9 mouse cellular contexts compared by ENCODE assay signal in genomic region chr10:80357336-80357735, GRCm38 (mm10). TPM values are rescaled to one million over a fixed set of nuclear protein-coding genes. Genes with fewer than 3 reads are reported as not detected.
A peak's percentile ranks its signal among the peaks of the same experiment; 100 is the strongest.
DNase-seq lines count a peak whose midpoint lies in the region; ATAC-seq and TF ChIP-seq lines count a peak whose summit lies in the region.
"Had no signal": no experiment of that assay in that cellular context is flagged by ENCODE, and none has a peak within 500 bp of the region (broad histone marks: within the 10 kb centered on the region; RNA-seq: fewer than 3 reads in every experiment).

No protein-coding gene starts in this region.

- peak overlapping the region; percentile 87; the same call in 1 of the 2 replicates for H3K27ac ChIP-seq in layer of hippocampus, adult 2 months
- no peak overlapping the region for H3K27ac ChIP-seq in embryonic facial prominence, embryonic 13.5 days
- no peak overlapping the region for H3K27ac ChIP-seq in hindbrain, embryonic 13.5 days
- H3K27ac ChIP-seq in liver, postnatal 0 days (ENCODE audit: low read depth), result no peak overlapping the region

- peaks cover 30% of the 10 kb centered on the region for H3K4me1 ChIP-seq in embryonic facial prominence, embryonic 13.5 days
- peaks cover 24% of the 10 kb centered on the region for H3K4me1 ChIP-seq in hindbrain, embryonic 13.5 days (replicated peaks)
- H3K4me1 ChIP-seq in liver, postnatal 0 days (ENCODE audit: insufficient read depth), result peaks cover 3% of the 10 kb centered on the region

- WGBS in embryonic facial prominence, embryonic 13.5 days, result 33% methylated on average over 7 of the region's 7 CpGs
- 34% methylated on average over 7 of the region's 7 CpGs for WGBS in hindbrain, embryonic 13.5 days
- WGBS in liver, postnatal 0 days (ENCODE audit: insufficient replicate concordance), result 24% methylated on average over 7 of the region's 7 CpGs

- no peak for TF ChIP-seq EP300 in liver, postnatal 0 days (IDR thresholded peaks at IDR 0.05; ENCODE audit: low read depth)

- H3K9ac ChIP-seq in embryonic facial prominence, embryonic 13.5 days, result no peak overlapping the region
- 0 out of 2 replicates have a peak overlapping the region, but pooled peaks have one; percentile 35 for H3K9ac ChIP-seq in hindbrain, embryonic 13.5 days
- H3K9ac ChIP-seq in liver, postnatal 0 days (replicated peaks), result no peak overlapping the region
- H3K9ac ChIP-seq: heart, embryonic 12.5 days had no signal

- TF ChIP-seq CTCF in layer of hippocampus, adult 2 months (conservative IDR thresholded peaks at IDR 0.05), result no peak
- TF ChIP-seq CTCF in liver, postnatal 0 days (IDR thresholded peaks at IDR 0.05; ENCODE audit: low read depth), result no peak

- peak overlapping the region; percentile 56 for H3K4me3 ChIP-seq in layer of hippocampus, adult 2 months
- peak overlapping the region; percentile 45 for H3K4me3 ChIP-seq in embryonic facial prominence, embryonic 13.5 days
- peak overlapping the region; percentile 31 for H3K4me3 ChIP-seq in hindbrain, embryonic 13.5 days
- H3K4me3 ChIP-seq in liver, postnatal 0 days (ENCODE audit: low read depth, low read length), result no peak overlapping the region

- H3K27me3 ChIP-seq in embryonic facial prominence, embryonic 13.5 days, result peaks cover 87% of the 10 kb centered on the region
- peaks cover 90% of the 10 kb centered on the region for H3K27me3 ChIP-seq in hindbrain, embryonic 13.5 days
- H3K27me3 ChIP-seq in liver, postnatal 0 days (ENCODE audit: insufficient read depth, low read length), result peaks cover 67% of the 10 kb centered on the region

- H3K9me3 ChIP-seq in embryonic facial prominence, embryonic 13.5 days, result no peaks in the 10 kb centered on the region
- no peaks in the 10 kb centered on the region for H3K9me3 ChIP-seq in hindbrain, embryonic 13.5 days
- H3K9me3 ChIP-seq in liver, postnatal 0 days (ENCODE audit: low read length), result no peaks in the 10 kb centered on the region

- no peaks in the 10 kb centered on the region for H3K36me3 ChIP-seq in embryonic facial prominence, embryonic 13.5 days
- H3K36me3 ChIP-seq in hindbrain, embryonic 13.5 days, result no peaks in the 10 kb centered on the region
- no peaks in the 10 kb centered on the region for H3K36me3 ChIP-seq in liver, postnatal 0 days (replicated peaks; ENCODE audit: insufficient read depth, low read length)
- H3K36me3 ChIP-seq: heart, embryonic 12.5 days had no signal

- DNase-seq in layer of hippocampus, adult 2 months (ENCODE audit: low spot score in 2 of 2), result peak in 1 of 2 experiments; percentile 45
- DNase-seq in layer of hippocampus, postnatal 36 days, result no peak
- DNase-seq in liver, postnatal 0 days, result no peak
- DNase-seq in adrenal gland, adult 18-20 months (ENCODE audit: low spot score in 2 of 2), result no peak
- DNase-seq in right cerebral cortex, postnatal 14 days, result no peak
- DNase-seq: thymus, postnatal 14 days had no signal

- ATAC-seq in embryonic facial prominence, embryonic 13.5 days (ENCODE audit: insufficient number of reproducible peaks, insufficient read depth, low FRiP score, low TSS enrichment, low read depth), result no peak
- ATAC-seq in hindbrain, embryonic 13.5 days (ENCODE audit: low FRiP score), result no peak
- ATAC-seq in liver, postnatal 0 days, result no peak

- peak overlapping the region; percentile 73 for H3K4me2 ChIP-seq in embryonic facial prominence, embryonic 13.5 days
- H3K4me2 ChIP-seq in hindbrain, embryonic 13.5 days, result peak overlapping the region; percentile 46
- peak overlapping the region; percentile 58; the same call in 1 of the 2 replicates for H3K4me2 ChIP-seq in liver, postnatal 0 days (ENCODE audit: low read depth, low read length)

RNA-seq across cellular contexts. Expression of gene Plk5, which starts 1.1 kb away (rescaled TPM):
- 10 to 100 TPM; 33.4 to 36.6 TPM for total RNA-seq in layer of hippocampus, adult 2 months (2021)
- total RNA-seq in layer of hippocampus, postnatal 36 days (2021), result 10 to 100 TPM; 23.2 to 23.4 TPM
- 1.8 and 2.6 TPM in 2 replicates for polyA plus RNA-seq in embryonic facial prominence, embryonic 13.5 days (2015; fragmentation: Nextera tagmentation; extraction: Ambion mirVana)
- 1.2 and 1.7 TPM in 2 replicates for polyA plus RNA-seq in hindbrain, embryonic 13.5 days (2015; fragmentation: Nextera tagmentation; extraction: Ambion mirVana)
- 0.08 and 0.20 TPM in 2 replicates for polyA plus RNA-seq in liver, postnatal 0 days (2015; fragmentation: Nextera tagmentation; extraction: Ambion mirVana)
- total RNA-seq in adrenal gland, adult 18-20 months (2021), result under 1 TPM; 0.19 to 0.27 TPM
- polyA plus RNA-seq: heart, embryonic 12.5 days had no signal

RNA-seq across cellular contexts. Expression of gene Adamtsl5, which starts 9.1 kb away (rescaled TPM):
- 1 to 10 TPM; 4.7 to 7.2 TPM for total RNA-seq in layer of hippocampus, adult 2 months (2021)
- total RNA-seq in layer of hippocampus, postnatal 36 days (2021), result 1 to 10 TPM; 4.9 to 5.2 TPM
- 3.2 and 4.3 TPM in 2 replicates for polyA plus RNA-seq in embryonic facial prominence, embryonic 13.5 days (2015; fragmentation: Nextera tagmentation; extraction: Ambion mirVana)
- 0.42 and 0.66 TPM in 2 replicates for polyA plus RNA-seq in hindbrain, embryonic 13.5 days (2015; fragmentation: Nextera tagmentation; extraction: Ambion mirVana)
- 1.5 and 1.8 TPM in 2 replicates for polyA plus RNA-seq in liver, postnatal 0 days (2015; fragmentation: Nextera tagmentation; extraction: Ambion mirVana)
- 10 to 100 TPM in 1 of 2 experiments, 1 to 10 TPM in 1; 5.1 to 11.5 TPM for total RNA-seq in adrenal gland, adult 18-20 months (2021)

RNA-seq across cellular contexts. Expression of gene Reep6, which starts 27.6 kb away (rescaled TPM):
- total RNA-seq in layer of hippocampus, adult 2 months (2021), result 10 to 100 TPM in 1 of 2 experiments, 1 to 10 TPM in 1; 9.6 to 11.0 TPM
- 10 to 100 TPM in 1 of 2 experiments, 1 to 10 TPM in 1; 8.6 to 10.3 TPM for total RNA-seq in layer of hippocampus, postnatal 36 days (2021)
- polyA plus RNA-seq in embryonic facial prominence, embryonic 13.5 days (2015; fragmentation: Nextera tagmentation; extraction: Ambion mirVana), result 6.0 and 6.3 TPM in 2 replicates
- polyA plus RNA-seq in hindbrain, embryonic 13.5 days (2015; fragmentation: Nextera tagmentation; extraction: Ambion mirVana), result 3.1 and 3.5 TPM in 2 replicates
- 167 and 174 TPM in 2 replicates for polyA plus RNA-seq in liver, postnatal 0 days (2015; fragmentation: Nextera tagmentation; extraction: Ambion mirVana)
- total RNA-seq in adrenal gland, adult 18-20 months (2021), result 10 to 100 TPM; 10.2 to 20.8 TPM

RNA-seq across cellular contexts. Expression of gene Pcsk4, which starts 28.0 kb away (rescaled TPM):
- total RNA-seq in layer of hippocampus, adult 2 months (2021), result 1 to 10 TPM; 2.8 to 3.2 TPM
- 1 to 10 TPM; 2.2 to 2.6 TPM for total RNA-seq in layer of hippocampus, postnatal 36 days (2021)
- polyA plus RNA-seq in embryonic facial prominence, embryonic 13.5 days (2015; fragmentation: Nextera tagmentation; extraction: Ambion mirVana), result 4.4 and 4.9 TPM in 2 replicates
- polyA plus RNA-seq in hindbrain, embryonic 13.5 days (2015; fragmentation: Nextera tagmentation; extraction: Ambion mirVana), result 1.9 and 2.5 TPM in 2 replicates
- polyA plus RNA-seq in liver, postnatal 0 days (2015; fragmentation: Nextera tagmentation; extraction: Ambion mirVana), result 5.6 TPM in 2 replicates
- 1 to 10 TPM; 1.6 to 3.1 TPM for total RNA-seq in adrenal gland, adult 18-20 months (2021)

RNA-seq across cellular contexts. Expression of gene Mex3d, which starts 30.1 kb away (rescaled TPM):
- total RNA-seq in layer of hippocampus, adult 2 months (2021), result 10 to 100 TPM; 15.5 to 17.1 TPM
- 10 to 100 TPM; 18.2 to 18.4 TPM for total RNA-seq in layer of hippocampus, postnatal 36 days (2021)
- 8.9 and 10.4 TPM in 2 replicates for polyA plus RNA-seq in embryonic facial prominence, embryonic 13.5 days (2015; fragmentation: Nextera tagmentation; extraction: Ambion mirVana)
- 14.8 and 16.5 TPM in 2 replicates for polyA plus RNA-seq in hindbrain, embryonic 13.5 days (2015; fragmentation: Nextera tagmentation; extraction: Ambion mirVana)
- polyA plus RNA-seq in liver, postnatal 0 days (2015; fragmentation: Nextera tagmentation; extraction: Ambion mirVana), result 0.72 and 0.99 TPM in 2 replicates
- total RNA-seq in adrenal gland, adult 18-20 months (2021), result 10 to 100 TPM; 16.6 to 18.0 TPM

Comparison
In these comparisons a context has a peak if more than half of its experiments do, and no peak if none do; other contexts are left out.
1. RNA of gene Plk5, which starts 1.1 kb away (total RNA-seq): 33.4 to 36.6 TPM in layer of hippocampus, adult 2 months and 23.2 to 23.4 TPM in layer of hippocampus, postnatal 36 days; 0.19 to 0.27 TPM in adrenal gland, adult 18-20 months; every median in the first group is over 10 times any median in the second.
2. Peak in every context shown above with its lines, with median percentiles within 50 percentile points of each other: H3K4me2 ChIP-seq.